Mouse (Mus musculus): Measurements from ENCODE around the gene Hist1h1t.
"Not testable (repeated sequence)": the region's sequence is repeated elsewhere in the genome, so short reads cannot be mapped to it uniquely, and the experiment has no call there.

DNA sequence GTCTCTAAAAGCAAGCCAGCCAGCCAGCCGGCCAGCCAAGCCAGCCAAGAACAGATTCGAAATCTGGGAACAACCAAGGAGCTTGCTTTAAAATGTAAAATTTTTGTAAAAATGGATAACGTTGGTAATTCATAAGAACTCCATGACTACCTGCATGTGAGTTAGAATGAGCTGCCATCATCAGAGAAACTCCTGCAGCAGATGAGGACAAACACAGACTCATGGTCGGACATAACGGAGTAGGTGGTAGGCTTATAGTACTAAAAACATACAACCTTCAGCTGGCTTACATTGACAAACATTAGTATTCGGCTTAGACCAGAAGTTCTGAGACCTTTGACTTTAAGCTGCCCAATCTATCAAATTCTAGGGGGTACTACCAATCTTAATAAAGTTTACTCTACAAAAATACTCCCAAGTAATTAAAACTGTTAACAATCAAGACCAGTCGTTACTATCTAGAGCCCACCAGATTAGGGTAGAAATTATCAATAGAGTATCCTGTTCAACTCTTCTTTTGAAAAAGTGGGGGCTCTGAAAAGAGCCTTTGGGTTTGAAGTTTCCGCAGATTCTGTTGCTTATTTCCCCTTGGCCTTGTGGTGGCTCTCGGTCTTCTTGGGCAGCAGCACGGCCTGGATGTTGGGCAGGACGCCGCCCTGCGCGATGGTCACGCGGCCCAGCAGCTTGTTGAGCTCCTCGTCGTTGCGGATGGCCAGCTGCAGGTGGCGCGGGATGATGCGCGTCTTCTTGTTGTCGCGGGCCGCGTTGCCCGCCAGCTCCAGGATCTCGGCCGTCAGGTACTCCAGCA is 12.5 kb upstream of the Hist1h1t start:
- not testable (repeated sequence) for TF ChIP-seq CTCF (conservative IDR thresholded peaks at IDR 0.05; ENCODE audit: insufficient read depth, insufficient read length, low read depth, low read length); POLR2A (IDR thresholded peaks at IDR 0.05; ENCODE audit: low read depth, low read length)

All from kidney, adult 2 months (tissue).